ENCODE assay signal across 8 mouse cellular contexts in the genomic region with DNA sequence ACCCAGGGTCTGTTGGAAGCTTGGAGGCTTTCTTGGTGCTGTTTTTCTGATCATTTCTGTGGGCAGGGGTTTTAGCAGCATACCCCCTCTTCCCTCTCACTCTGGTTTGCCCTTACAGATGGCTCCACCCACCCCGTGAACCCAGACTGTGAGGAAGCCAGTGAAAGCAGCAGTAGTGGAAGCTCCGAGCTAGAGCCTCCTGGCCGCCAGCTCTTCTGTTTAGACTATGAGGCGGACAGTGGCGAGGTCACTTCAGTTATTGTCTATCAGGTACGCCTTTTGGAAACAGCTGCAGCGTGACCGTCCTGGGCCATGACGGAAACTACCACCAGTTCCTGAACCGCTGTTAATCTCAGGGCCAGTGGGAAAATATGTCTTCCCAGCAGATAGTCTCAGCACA. TPM values are rescaled to one million over a fixed set of nuclear protein-coding genes. Genes with fewer than 3 reads are reported as not detected.
DNase-seq lines count a peak whose midpoint lies in the region; ATAC-seq and TF ChIP-seq lines count a peak whose summit lies in the region.

No protein-coding gene starts in this region.

- H3ac ChIP-seq in myocyte (ENCODE audit: control insufficient read depth, insufficient read length): no peak overlapping the region

- ATAC-seq in forebrain, embryonic 12.5 days (ENCODE audit: low FRiP score): no peak
- ATAC-seq in kidney, postnatal 0 days (replicated peaks; ENCODE audit: low FRiP score, low read depth): no peak
- ATAC-seq in megakaryocyte progenitor cell, adult 5-6 weeks (replicated peaks; ENCODE audit: poor library complexity): no peak

- peaks cover 46% of the 10 kb centered on the region for H3K79me2 ChIP-seq in myocyte (ENCODE audit: control insufficient read depth, insufficient read depth)

- no peaks in the 10 kb centered on the region for H3K9me3 ChIP-seq in forebrain, embryonic 12.5 days
- H3K9me3 ChIP-seq in kidney, postnatal 0 days (replicated peaks; ENCODE audit: low read length): no peaks in the 10 kb centered on the region

- H3K27me3 ChIP-seq in forebrain, embryonic 12.5 days: peaks cover 3% of the 10 kb centered on the region; the same call in 1 of the 2 replicates
- H3K27me3 ChIP-seq in kidney, postnatal 0 days (ENCODE audit: insufficient read depth, low read length): no peaks in the 10 kb centered on the region
- H3K27me3 ChIP-seq in myocyte (ENCODE audit: control insufficient read depth, insufficient read depth, insufficient read length): no peaks in the 10 kb centered on the region

- H3K9ac ChIP-seq in forebrain, embryonic 12.5 days: peak overlapping the region; percentile 92; the same call in 1 of the 2 replicates
- no peak overlapping the region for H3K9ac ChIP-seq in kidney, postnatal 0 days (ENCODE audit: low read depth, low read length)

- TF ChIP-seq POLR2A in myocyte (IDR thresholded peaks at IDR 0.05; ENCODE audit: insufficient read length, low read depth): no peak

- H3K4me3 ChIP-seq in left cerebral cortex, adult 2 months: peak overlapping the region; percentile 85
- H3K4me3 ChIP-seq in forebrain, embryonic 12.5 days (replicated peaks): peak overlapping the region; percentile 78
- peak overlapping the region; percentile 69; the same call in 1 of the 2 replicates for H3K4me3 ChIP-seq in kidney, postnatal 0 days (replicated peaks; ENCODE audit: low read depth, low read length)
- peak overlapping the region; percentile 53 for H3K4me3 ChIP-seq in myocyte

- TF ChIP-seq CTCF in left cerebral cortex, adult 2 months (IDR thresholded peaks at IDR 0.05): no peak
- TF ChIP-seq CTCF in kidney, postnatal 0 days (IDR thresholded peaks at IDR 0.05; ENCODE audit: low read depth): no peak

- DNase-seq in left cerebral cortex, adult 2 months (ENCODE audit: extremely low spot score in 1 of 2, low spot score in 2 of 2): no peak
- DNase-seq in left cerebral cortex, adult 18-20 months (ENCODE audit: low spot score in 2 of 2): no peak
- DNase-seq in kidney, postnatal 0 days (ENCODE audit: low spot score): no peak
- DNase-seq in urinary bladder, adult 18-20 months (ENCODE audit: low spot score in 2 of 2): no peak
- no peak for DNase-seq in left cerebral cortex, adult 8-10 months (ENCODE audit: low spot score in 2 of 2)

- 81% methylated on average over 10 of the region's 10 CpGs for WGBS in forebrain, embryonic 12.5 days
- 74% methylated on average over 10 of the region's 10 CpGs for WGBS in kidney, postnatal 0 days

- H3K4me2 ChIP-seq in forebrain, embryonic 12.5 days: peak overlapping the region; percentile 82
- H3K4me2 ChIP-seq in kidney, postnatal 0 days (ENCODE audit: low read length): peak overlapping the region; percentile 80
- H3K4me2 ChIP-seq in myocyte (ENCODE audit: low read depth): peak overlapping the region; percentile 57

- intact Hi-C loops in left cerebral cortex, adult 2 months (cut with DNase I): no loop called here

- peaks cover 23% of the 10 kb centered on the region for H3K36me3 ChIP-seq in forebrain, embryonic 12.5 days (replicated peaks)
- H3K36me3 ChIP-seq in kidney, postnatal 0 days (ENCODE audit: insufficient read depth, low read length): peaks cover 9% of the 10 kb centered on the region
- H3K36me3 ChIP-seq in myocyte (ENCODE audit: control insufficient read depth, insufficient read depth): peaks cover 17% of the 10 kb centered on the region

- no peak overlapping the region; the same call in 1 of the 2 replicates for H3K27ac ChIP-seq in left cerebral cortex, adult 2 months
- H3K27ac ChIP-seq in forebrain, embryonic 12.5 days: no peak overlapping the region
- H3K27ac ChIP-seq in kidney, postnatal 0 days: no peak overlapping the region

- peaks cover 35% of the 10 kb centered on the region for H3K4me1 ChIP-seq in forebrain, embryonic 12.5 days
- peaks cover 15% of the 10 kb centered on the region for H3K4me1 ChIP-seq in kidney, postnatal 0 days (replicated peaks; ENCODE audit: insufficient read depth, low read length)

TF ChIP-seq in myocyte, 11 proteins besides CTCF, POLR2A, EP300 and RAD21:
- TF ChIP-seq E2F4 (IDR thresholded peaks at IDR 0.05; ENCODE audit: insufficient read depth): no peak
- no peak for TF ChIP-seq SRF (IDR thresholded peaks at IDR 0.05; ENCODE audit: control insufficient read depth, insufficient read length, low read depth)
- TF ChIP-seq MYOG (IDR thresholded peaks at IDR 0.05; ENCODE audit: control insufficient read depth in 1 of 3, insufficient read depth in 1 of 3, insufficient read length in 2 of 3, low read depth in 2 of 3): no peak
- TF ChIP-seq MYOD1 (IDR thresholded peaks at IDR 0.05; ENCODE audit: control insufficient read depth in 1 of 3, insufficient read length in 2 of 3, low read depth in 2 of 3): no peak
- TF ChIP-seq REST (IDR thresholded peaks at IDR 0.05; ENCODE audit: insufficient read depth, insufficient read length): no peak
TF ChIP-seq in myocyte: peak in this region for 0.

RNA-seq across cellular contexts. Expression of a gene that starts 1.3 kb away (rescaled TPM):
- 10 to 100 TPM; 17.3 to 17.7 TPM for total RNA-seq in left cerebral cortex, adult 2 months (2021)
- total RNA-seq in left cerebral cortex, adult 18-20 months (2021): 10 to 100 TPM; 17.1 to 17.7 TPM
- 28.5 and 30.4 TPM in 2 replicates for polyA plus RNA-seq in forebrain, embryonic 12.5 days (2016; fragmentation: Nextera tagmentation; extraction: Ambion mirVana)
- 21.8 and 24.4 TPM in 2 replicates for polyA plus RNA-seq in kidney, postnatal 0 days (2015; fragmentation: Nextera tagmentation; extraction: Ambion mirVana)
- 8.0 TPM for polyA plus RNA-seq in myocyte (2012; fragmentation: generic; extraction: Trizol)
- total RNA-seq in megakaryocyte progenitor cell, adult 5-6 weeks (2015): 30.3 and 31.9 TPM in 2 replicates
- total RNA-seq in megakaryocyte progenitor cell, adult 5-6 weeks (2017): 23.0 and 24.7 TPM in 2 replicates
- total RNA-seq in left cerebral cortex, adult 8-10 months (2022): 10 to 100 TPM; 14.7 to 19.1 (median 17.6) TPM

RNA-seq across cellular contexts. Expression of a gene that starts 3.4 kb away (rescaled TPM):
- total RNA-seq in left cerebral cortex, adult 2 months (2021): 10 to 100 TPM; 31.8 to 35.5 TPM
- total RNA-seq in left cerebral cortex, adult 18-20 months (2021): 10 to 100 TPM; 32.6 to 33.6 TPM
- polyA plus RNA-seq in forebrain, embryonic 12.5 days (2016; fragmentation: Nextera tagmentation; extraction: Ambion mirVana): 74.0 and 76.4 TPM in 2 replicates
- 35.6 and 37.2 TPM in 2 replicates for polyA plus RNA-seq in kidney, postnatal 0 days (2015; fragmentation: Nextera tagmentation; extraction: Ambion mirVana)
- polyA plus RNA-seq in myocyte (2012; fragmentation: generic; extraction: Trizol): 55.4 TPM
- total RNA-seq in megakaryocyte progenitor cell, adult 5-6 weeks (2015): 66.8 and 71.3 TPM in 2 replicates
- total RNA-seq in megakaryocyte progenitor cell, adult 5-6 weeks (2017): 113 and 115 TPM in 2 replicates
- 10 to 100 TPM; 29.6 to 33.2 (median 32.1) TPM for total RNA-seq in left cerebral cortex, adult 8-10 months (2022)

RNA-seq across cellular contexts. Expression of a gene that starts 6.8 kb away (rescaled TPM):
- 1 to 10 TPM; 8.0 to 9.7 TPM for total RNA-seq in left cerebral cortex, adult 2 months (2021)
- 10 to 100 TPM in 1 of 2 experiments, 1 to 10 TPM in 1; 6.8 to 11.0 TPM for total RNA-seq in left cerebral cortex, adult 18-20 months (2021)
- polyA plus RNA-seq in forebrain, embryonic 12.5 days (2016; fragmentation: Nextera tagmentation; extraction: Ambion mirVana): 4.0 and 4.1 TPM in 2 replicates
- 50.5 and 50.6 TPM in 2 replicates for polyA plus RNA-seq in kidney, postnatal 0 days (2015; fragmentation: Nextera tagmentation; extraction: Ambion mirVana)
- 26.7 TPM for polyA plus RNA-seq in myocyte (2012; fragmentation: generic; extraction: Trizol)
- total RNA-seq in megakaryocyte progenitor cell, adult 5-6 weeks (2015): 1.1 and 1.2 TPM in 2 replicates
- 0.33 TPM in 1 of 2 replicates, not detected in the other for total RNA-seq in megakaryocyte progenitor cell, adult 5-6 weeks (2017)
- total RNA-seq in left cerebral cortex, adult 8-10 months (2022): 10 to 100 TPM in 2 of 4 experiments, 1 to 10 TPM in 2; 8.9 to 12.8 (median 10.7) TPM

RNA-seq across cellular contexts. Expression of a gene that starts 18.3 kb away (rescaled TPM):
- total RNA-seq in left cerebral cortex, adult 2 months (2021): 10 to 100 TPM; 75.7 to 75.9 TPM
- total RNA-seq in left cerebral cortex, adult 18-20 months (2021): 10 to 100 TPM; 78.9 to 81.5 TPM
- polyA plus RNA-seq in forebrain, embryonic 12.5 days (2016; fragmentation: Nextera tagmentation; extraction: Ambion mirVana): 97.4 and 97.5 TPM in 2 replicates
- 150 and 164 TPM in 2 replicates for polyA plus RNA-seq in kidney, postnatal 0 days (2015; fragmentation: Nextera tagmentation; extraction: Ambion mirVana)
- polyA plus RNA-seq in myocyte (2012; fragmentation: generic; extraction: Trizol): 169 TPM
- 65.5 and 87.8 TPM in 2 replicates for total RNA-seq in megakaryocyte progenitor cell, adult 5-6 weeks (2015)
- total RNA-seq in megakaryocyte progenitor cell, adult 5-6 weeks (2017): 51.4 and 53.7 TPM in 2 replicates
- total RNA-seq in left cerebral cortex, adult 8-10 months (2022): 10 to 100 TPM; 76.4 to 85.1 (median 81.5) TPM

RNA-seq across cellular contexts. Expression of a gene that starts 31.9 kb away (rescaled TPM):
- 1 to 10 TPM; 6.3 to 6.8 TPM for total RNA-seq in left cerebral cortex, adult 2 months (2021)
- total RNA-seq in left cerebral cortex, adult 18-20 months (2021): 1 to 10 TPM; 6.1 to 7.0 TPM
- 6.0 and 7.6 TPM in 2 replicates for polyA plus RNA-seq in forebrain, embryonic 12.5 days (2016; fragmentation: Nextera tagmentation; extraction: Ambion mirVana)
- polyA plus RNA-seq in kidney, postnatal 0 days (2015; fragmentation: Nextera tagmentation; extraction: Ambion mirVana): 45.6 and 50.1 TPM in 2 replicates
- 544 TPM for polyA plus RNA-seq in myocyte (2012; fragmentation: generic; extraction: Trizol)
- total RNA-seq in megakaryocyte progenitor cell, adult 5-6 weeks (2015): 39.1 and 70.3 TPM in 2 replicates
- total RNA-seq in megakaryocyte progenitor cell, adult 5-6 weeks (2017): 13.0 and 34.9 TPM in 2 replicates
- 1 to 10 TPM; 4.4 to 8.6 (median 6.9) TPM for total RNA-seq in left cerebral cortex, adult 8-10 months (2022)
